Mouse (Mus musculus): ENCODE measurements at regions not wholly inside any gene's neighbourhood (a gene's known extent, or its start where the extent isn't known, plus 50 kb on each side); places are given as distances from the start of the nearest gene placed in this dataset.

GRCm38 (mm10) chr4:89363150-89363683, 52.4 kb upstream of the Cdkn2b start:
- 61% methylated on average over 2 of the region's 2 CpGs for WGBS
- no peaks in the 10 kb centered on the region for H3K4me1 ChIP-seq (ENCODE audit: insufficient read depth, low read length)

GRCm38 (mm10) chr4:89362650-89363049, 51.8 kb upstream of the Cdkn2b start:
- no peak for TF ChIP-seq CTCF (IDR thresholded peaks at IDR 0.05; ENCODE audit: low read depth)
- no peak overlapping the region for H3K27ac ChIP-seq
- no peak overlapping the region for H3K9ac ChIP-seq (replicated peaks; ENCODE audit: low read length)
- no peak overlapping the region for H3K4me3 ChIP-seq (ENCODE audit: low read length)
- ATAC-seq = no peak
- no peaks in the 10 kb centered on the region for H3K9me3 ChIP-seq (ENCODE audit: low read length)
- H3K4me1 ChIP-seq (ENCODE audit: insufficient read depth, low read length) = no peaks in the 10 kb centered on the region
- no peak for DNase-seq (ENCODE audit: low spot score)
- 56% methylated on average over 3 of the region's 3 CpGs for WGBS
- no peak overlapping the region for H3K4me2 ChIP-seq (ENCODE audit: low read depth, low read length)
- H3K27me3 ChIP-seq (ENCODE audit: insufficient read depth, low read length) = no peaks in the 10 kb centered on the region
- no peaks in the 10 kb centered on the region for H3K36me3 ChIP-seq (ENCODE audit: insufficient read depth, low read length)

More at GRCm38 (mm10) chr4:89363150-89363683, 52.4 kb upstream of the Cdkn2b start:
- TF ChIP-seq CTCF (IDR thresholded peaks at IDR 0.05; ENCODE audit: low read depth) = no peak
- Histone ChIP-seq H3K9me3 (ENCODE audit: low read length) (no peaks in the 10 kb centered on the region), H3K27me3 (ENCODE audit: insufficient read depth, low read length) (no peaks in the 10 kb centered on the region), H3K9ac (replicated peaks; ENCODE audit: low read length) (no peak overlapping the region), H3K4me2 (ENCODE audit: low read depth, low read length) (no peak overlapping the region), H3K27ac (no peak overlapping the region), H3K4me3 (ENCODE audit: low read length) (no peak overlapping the region), H3K36me3 (ENCODE audit: insufficient read depth, low read length) (no peaks in the 10 kb centered on the region)
- DNase-seq (ENCODE audit: low spot score) (no peak), ATAC-seq (no peak)

- Histone ChIP-seq H3K4me3 (ENCODE audit: low read length) (no peak overlapping the region), H3K9ac (replicated peaks; ENCODE audit: low read length) (no peak overlapping the region), H3K36me3 (ENCODE audit: insufficient read depth, low read length) (no peaks in the 10 kb centered on the region), H3K9me3 (ENCODE audit: low read length) (no peaks in the 10 kb centered on the region), H3K27ac (no peak overlapping the region), H3K4me2 (ENCODE audit: low read depth, low read length) (no peak overlapping the region), H3K27me3 (ENCODE audit: insufficient read depth, low read length) (no peaks in the 10 kb centered on the region), H3K4me1 (ENCODE audit: insufficient read depth, low read length) (no peaks in the 10 kb centered on the region)
- TF ChIP-seq CTCF (IDR thresholded peaks at IDR 0.05; ENCODE audit: low read depth) = no peak
- DNase-seq (ENCODE audit: low spot score) (no peak), ATAC-seq (no peak)
- WGBS = 83% methylated on average over 7 of the region's 7 CpGs
These were observed 50.5 kb upstream of the Cdkn2b start for GRCm38 (mm10) chr4:89361316-89361715.

Data from hindbrain, postnatal 0 days (tissue).